Mouse (Mus musculus): ENCODE results near the gene Tmem51.

The Tmem51 gene

DNA sequence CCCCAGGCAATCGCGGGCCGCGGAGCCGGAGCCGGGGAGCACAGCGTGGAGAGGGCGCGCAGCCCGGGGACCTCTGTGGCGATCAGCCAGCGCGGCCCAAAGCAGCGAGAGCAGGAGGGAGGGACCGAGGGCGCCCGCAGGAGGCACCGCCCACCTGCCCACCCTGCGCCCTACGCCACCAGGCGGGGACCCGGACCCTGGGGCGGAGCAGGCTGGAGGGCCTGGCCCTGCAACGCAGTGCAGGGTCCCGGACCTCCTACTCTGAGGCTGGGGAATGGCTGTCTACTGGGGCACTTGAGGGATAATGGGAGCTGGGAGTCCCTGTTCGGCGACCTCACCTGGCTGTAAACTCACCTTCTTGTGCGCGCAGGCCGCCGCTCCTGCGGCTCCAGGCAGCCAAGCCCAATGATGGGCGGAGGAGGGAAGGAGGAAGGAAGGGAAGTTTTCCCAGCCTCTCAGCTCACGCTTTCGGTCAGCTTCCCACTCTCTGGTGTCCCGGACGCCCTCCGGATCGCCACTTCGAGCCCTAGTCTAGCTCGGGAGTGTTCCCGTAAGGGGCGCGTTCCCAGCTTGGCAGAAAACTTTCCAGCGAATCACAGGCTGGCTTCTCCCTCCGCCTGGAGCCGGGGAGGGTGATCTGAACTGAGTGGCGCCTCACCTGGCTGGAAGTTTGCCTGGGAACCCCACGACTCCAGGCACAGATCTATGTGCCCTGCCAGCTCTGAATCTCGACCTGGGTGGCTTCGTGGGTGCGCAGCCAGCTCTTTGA is at the start of gene Tmem51:
TSS of gene Tmem51 (minus strand) at position 174 of the 769 bp plus-strand sequence.
- in situ Hi-C loops (cut with MboI; ENCODE audit: low sequenced_read_pairs) = loop anchor here (10.0 to 25.0 kb wide), 2 partner anchors 70 to 272 kb away; partner anchors contain the start of gene Fhad1

DNA sequence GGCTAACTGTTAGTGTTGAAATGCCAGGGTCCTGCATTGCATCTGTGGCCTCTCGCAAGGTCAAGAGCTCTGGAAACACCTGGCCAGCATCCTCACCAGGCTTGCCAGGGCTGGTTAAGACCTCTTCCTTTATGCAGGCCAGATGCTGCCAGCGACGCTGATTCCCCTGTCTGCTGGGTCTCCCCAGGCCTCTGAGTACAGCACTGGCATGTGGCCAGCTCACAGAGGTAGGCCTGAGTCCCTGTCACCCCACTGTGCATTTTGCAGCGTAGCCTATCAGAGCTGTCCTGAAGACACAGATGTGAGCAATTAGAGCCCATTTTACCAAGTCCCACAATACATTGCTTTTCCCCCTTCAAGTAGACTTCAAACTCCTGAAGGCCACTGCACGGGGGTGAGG is 46.1 kb upstream of the Tmem51 start:
- in situ Hi-C loops (cut with MboI; ENCODE audit: low sequenced_read_pairs) = loop anchor here (25.0 kb wide), 1 partner anchor 882 kb away; no protein-coding TSS in a partner anchor

DNA sequence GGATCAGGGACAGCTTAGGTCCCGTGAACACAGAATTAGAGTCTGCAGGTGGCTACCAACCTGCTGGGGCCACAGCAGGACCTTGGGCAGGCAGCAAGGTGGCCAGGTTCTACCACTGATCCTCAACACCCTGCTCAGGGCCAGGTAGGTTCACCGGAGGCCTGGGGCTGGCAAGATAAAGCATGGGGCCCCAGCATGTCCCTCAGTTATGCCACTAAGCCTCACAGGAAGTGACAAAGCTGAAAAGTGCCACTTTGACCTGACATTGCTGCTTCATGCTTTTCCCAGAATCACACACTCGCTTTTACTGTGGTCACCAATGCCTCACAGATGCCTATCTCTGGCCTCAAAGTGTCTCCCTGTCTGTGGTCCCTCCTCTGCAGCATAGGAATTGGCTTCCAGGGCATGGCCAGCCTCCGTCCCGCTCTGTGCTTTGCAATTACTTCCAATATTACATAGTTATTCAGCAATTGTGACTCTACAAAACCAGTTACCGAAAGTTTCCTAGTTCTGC is 43.2 kb upstream of the Tmem51 start:
- in situ Hi-C loops (cut with MboI; ENCODE audit: low sequenced_read_pairs) = loop anchor here (25.0 kb wide), 1 partner anchor 885 kb away; no protein-coding TSS in a partner anchor

DNA sequence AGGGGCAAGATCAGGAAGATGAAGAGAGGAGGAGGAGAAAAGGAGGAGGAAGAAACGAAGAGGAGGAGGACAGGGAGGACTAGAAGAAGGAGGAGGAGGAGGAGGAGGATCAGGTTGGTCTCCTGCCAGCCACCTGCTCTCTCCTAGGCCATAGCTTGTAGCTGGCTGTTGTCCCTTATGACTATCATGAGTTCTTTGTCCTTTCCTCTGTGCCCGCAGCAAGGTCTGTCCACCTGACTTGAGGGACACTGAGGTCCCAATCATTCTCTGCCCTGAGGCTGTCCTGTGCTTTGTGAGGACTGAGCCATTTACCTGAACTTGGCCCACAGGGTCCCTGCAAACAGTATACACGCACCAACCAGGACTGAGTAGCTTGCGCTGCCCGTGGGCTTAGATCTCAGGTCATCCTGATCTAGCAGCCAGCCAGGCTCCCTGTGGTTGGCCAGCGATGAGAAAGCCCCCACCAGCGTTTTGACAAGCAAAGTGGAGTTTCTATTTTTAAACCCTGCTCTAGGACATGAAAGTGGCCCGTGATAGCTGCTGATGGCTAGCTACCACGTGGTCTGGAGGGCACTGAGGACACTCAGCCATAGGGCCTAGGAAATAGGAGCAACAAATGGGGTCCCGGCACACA is 42.7 kb upstream of the Tmem51 start:
- in situ Hi-C loops (cut with MboI; ENCODE audit: low sequenced_read_pairs) = loop anchor here (25.0 kb wide), 1 partner anchor 886 kb away; no protein-coding TSS in a partner anchor

DNA sequence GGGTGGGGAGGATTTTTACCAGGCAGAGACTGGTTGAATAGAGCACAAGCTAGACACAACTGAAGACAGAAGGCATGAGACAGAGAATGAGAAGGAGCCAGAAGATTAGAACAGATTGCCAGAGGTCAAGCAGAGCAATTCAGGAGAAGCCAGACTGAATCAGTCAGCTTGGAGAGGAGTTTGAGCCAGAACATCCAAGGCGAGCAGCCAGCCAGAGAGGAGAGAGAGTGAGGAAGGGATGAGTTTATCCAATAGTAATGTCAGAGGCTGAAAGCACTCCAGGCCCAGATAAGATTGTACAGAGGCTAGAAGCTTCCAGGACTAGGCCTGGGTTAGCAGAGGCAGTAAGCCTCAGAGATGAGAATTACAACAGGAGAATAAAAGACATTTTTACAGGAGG is 37.1 kb upstream of the Tmem51 start:
- in situ Hi-C loops (cut with MboI; ENCODE audit: low sequenced_read_pairs) = no loop called here

DNA sequence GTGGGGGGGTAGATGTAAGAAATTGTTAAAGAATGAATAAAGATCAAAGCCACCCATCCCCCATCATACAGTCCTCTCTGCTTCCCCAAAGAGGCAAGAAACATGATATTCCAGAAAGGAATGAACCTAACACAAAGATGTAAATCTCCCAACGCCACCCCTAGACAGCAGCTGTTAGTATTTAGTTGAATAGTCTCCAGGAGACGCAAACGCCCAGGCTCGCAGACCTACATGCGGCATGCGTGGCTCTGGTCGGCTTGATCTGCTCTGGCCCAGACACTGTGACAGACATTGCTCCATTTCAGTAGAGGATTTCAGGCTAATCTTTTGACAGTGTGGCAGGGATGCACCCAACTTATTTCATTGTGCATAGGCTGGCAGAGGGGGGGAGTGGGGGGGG is 34.4 kb upstream of the Tmem51 start:
- in situ Hi-C loops (cut with MboI; ENCODE audit: low sequenced_read_pairs) = no loop called here

DNA sequence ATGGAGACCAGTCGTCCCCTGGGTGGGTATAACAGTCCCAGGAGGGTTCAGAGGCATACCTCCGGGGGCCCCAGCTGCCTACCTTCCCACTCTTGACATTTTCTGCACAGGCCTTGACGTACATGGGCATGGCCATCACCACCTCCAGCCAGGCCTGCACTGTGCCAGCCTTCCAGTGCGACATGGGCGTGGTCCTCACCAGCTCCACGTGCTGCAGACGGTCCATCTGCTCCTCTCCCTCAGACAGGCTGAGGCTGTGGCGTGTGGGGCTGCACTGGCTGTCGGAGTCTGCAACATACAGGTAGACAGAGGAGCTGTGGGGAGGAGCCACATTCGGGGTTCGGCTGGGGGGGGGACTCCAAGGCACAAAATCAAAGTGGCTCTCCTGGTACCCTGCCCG is 33.9 kb upstream of the Tmem51 start:
- in situ Hi-C loops (cut with MboI; ENCODE audit: low sequenced_read_pairs) = no loop called here

DNA sequence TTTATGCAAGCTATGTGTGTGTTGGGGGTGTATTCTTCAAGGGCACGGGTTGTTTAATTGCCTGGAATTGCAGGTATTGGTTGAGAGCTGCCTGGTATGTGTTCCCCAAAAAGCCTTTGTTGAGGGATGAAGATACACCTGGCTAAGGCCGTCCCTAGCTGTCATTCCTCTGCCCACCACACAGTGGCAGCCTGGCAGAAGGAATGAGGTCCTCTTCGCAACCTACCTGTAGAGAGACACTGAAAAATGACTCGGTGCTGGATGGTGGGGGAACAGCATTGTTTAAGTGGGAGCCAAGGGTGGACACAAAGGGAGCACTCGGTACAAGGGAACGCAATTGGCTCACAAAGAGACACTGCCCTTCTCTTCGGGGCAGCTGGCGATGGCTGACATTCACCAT is 29.2 kb upstream of the Tmem51 start:
- in situ Hi-C loops (cut with MboI; ENCODE audit: low sequenced_read_pairs) = no loop called here

DNA sequence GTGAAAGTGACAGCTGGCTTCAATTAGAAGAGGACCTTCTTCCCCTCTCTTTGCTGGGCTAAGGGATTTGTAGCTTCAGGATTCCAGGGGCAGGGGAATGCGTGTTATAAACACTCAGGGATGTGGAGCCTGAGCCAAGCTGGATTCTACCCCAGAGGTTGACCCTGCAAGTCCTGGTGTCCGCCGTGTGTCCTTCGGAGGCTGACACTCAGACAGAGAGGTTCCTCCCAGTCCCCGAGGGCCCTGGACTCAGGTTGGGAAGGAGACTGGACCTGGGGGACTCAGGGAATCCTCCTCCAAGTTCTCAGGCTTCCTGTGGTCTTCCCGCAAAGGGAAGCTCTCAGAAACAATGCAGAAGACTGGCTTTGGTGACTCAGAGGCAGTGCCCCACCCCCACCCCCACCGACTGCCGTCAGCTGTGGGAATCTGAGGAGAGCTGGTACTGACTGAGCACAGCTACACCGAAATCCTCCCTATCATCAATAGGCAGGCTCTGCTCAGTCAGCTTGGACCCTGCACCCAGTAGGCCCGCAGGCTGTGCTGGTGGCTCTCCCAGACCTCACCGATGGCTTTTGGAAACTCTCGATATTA is 19.1 kb upstream of the Tmem51 start:
- in situ Hi-C loops (cut with MboI; ENCODE audit: low sequenced_read_pairs) = no loop called here

DNA sequence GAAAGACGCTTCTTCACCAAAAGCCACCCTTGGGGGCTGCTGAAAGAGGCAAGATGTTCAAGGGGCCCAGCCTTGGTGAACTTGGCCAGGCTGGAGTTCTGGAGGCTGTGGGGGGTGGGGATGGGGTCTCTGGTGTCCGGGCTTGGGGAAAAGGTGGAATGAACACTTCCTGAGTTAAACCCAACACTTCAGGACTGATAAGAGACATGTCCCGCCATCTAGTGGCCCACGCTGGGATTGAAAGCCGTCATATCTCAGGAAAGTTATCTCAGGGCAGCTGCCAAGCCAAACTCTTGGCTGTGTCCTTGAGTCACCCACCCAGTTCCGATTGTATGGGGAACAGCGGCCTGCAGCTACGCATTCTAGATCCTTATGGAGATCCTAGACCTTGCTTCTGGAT is 14.2 kb upstream of the Tmem51 start:
- in situ Hi-C loops (cut with MboI; ENCODE audit: low sequenced_read_pairs) = loop anchor here (25.0 kb wide), 1 partner anchor 286 kb away; no protein-coding TSS in a partner anchor

DNA sequence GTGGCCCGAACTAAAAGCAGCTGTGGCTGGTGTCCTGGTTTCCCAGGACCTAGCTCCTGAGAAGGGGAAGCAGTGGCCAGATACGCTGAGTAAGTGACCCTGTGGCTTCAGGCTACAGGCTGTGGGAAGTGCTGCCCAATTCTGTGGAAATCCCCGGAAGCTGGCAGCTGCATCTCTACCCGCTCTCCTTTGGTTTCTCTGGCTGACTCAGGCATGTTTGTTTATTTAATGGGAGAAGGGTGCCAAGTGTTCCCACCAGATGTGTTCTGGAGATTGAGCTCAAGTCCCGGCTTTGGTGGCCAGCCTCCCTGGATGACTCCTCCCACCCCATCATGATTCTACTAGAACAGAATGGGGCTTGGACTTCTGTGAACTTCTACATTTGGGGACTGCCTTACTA is 13.8 kb upstream of the Tmem51 start:
- in situ Hi-C loops (cut with MboI; ENCODE audit: low sequenced_read_pairs) = loop anchor here (25.0 kb wide), 1 partner anchor 286 kb away; no protein-coding TSS in a partner anchor

DNA sequence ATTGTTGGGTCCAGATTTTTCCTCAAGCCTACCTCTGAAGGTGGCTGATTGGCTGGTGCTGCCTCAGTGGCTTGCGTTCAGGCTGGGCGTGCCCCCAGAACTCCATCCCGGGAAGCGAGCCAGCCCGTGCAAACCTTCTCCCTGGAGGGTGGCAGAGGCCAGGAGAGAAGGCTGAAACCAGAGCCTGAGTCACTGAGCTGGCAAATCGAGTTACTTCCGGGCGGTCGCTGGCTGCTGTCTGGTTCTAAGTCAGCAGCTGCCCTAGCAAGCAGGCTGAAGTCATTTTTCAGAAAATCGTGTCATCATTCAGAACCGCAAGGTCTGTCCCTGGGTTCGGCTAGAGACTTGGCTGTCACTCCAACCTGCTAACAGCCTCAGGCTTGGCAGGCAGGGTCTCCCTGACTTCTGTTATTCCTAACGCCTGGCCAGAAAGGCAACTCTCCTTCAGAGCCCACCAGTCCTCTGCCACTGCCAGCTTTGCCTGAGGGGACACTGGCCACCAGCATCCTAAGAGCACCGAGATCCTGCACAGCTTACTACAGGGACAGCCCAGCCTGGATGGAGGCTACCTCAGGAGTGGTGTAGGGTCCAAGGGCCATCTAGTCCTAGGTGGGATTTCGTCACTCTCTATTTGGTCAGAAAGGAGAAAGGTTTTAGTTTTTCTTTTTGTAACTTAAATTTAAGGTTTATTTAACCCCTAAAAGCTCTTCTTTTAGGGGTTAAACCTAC is 11.6 kb upstream of the Tmem51 start:
- in situ Hi-C loops (cut with MboI; ENCODE audit: low sequenced_read_pairs) = loop anchor here (25.0 kb wide), 1 partner anchor 283 kb away; no protein-coding TSS in a partner anchor

DNA sequence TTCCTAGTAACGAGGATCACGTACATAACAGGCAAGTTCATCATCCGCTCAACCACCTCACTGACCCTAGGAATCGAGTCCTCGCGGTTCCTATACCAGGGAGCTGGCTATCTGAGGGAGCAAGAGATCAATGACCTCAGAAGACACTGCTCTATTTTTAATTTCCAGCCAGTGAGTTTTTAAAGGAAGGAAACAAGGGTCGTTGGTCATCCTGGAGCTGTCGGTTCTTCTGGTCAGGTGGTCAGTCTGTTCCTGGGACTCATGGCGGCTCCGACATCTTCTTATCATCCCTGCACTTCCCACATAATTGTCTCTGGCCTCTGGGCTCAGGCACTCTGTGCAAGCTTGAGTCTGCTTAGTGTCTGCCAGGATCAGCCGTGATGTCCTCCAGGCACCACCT is 10.3 kb upstream of the Tmem51 start:
- in situ Hi-C loops (cut with MboI; ENCODE audit: low sequenced_read_pairs) = loop anchor here (25.0 kb wide), 1 partner anchor 282 kb away; no protein-coding TSS in a partner anchor

DNA sequence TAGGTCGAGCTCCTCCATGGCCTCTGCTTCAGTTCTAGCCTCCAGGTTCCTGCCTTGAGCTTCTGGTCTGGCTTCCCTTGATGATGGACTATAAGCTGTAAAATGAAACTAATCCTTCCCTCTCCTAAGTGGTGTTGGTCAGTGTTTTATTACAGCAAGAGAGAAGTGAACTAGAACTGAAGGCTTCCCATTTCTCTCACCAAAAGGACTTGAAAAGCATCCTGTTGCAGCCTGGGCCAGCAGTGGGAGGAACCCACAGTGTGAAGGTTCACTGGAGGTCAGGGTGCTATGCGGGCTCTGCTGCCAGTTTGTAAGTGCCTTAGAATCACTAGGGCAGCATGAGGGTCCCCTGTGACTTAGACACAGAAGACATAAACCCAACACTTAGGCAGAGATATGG is 7.0 kb upstream of the Tmem51 start:
- in situ Hi-C loops (cut with MboI; ENCODE audit: low sequenced_read_pairs) = loop anchor here (25.0 kb wide), 1 partner anchor 279 kb away; no protein-coding TSS in a partner anchor

DNA sequence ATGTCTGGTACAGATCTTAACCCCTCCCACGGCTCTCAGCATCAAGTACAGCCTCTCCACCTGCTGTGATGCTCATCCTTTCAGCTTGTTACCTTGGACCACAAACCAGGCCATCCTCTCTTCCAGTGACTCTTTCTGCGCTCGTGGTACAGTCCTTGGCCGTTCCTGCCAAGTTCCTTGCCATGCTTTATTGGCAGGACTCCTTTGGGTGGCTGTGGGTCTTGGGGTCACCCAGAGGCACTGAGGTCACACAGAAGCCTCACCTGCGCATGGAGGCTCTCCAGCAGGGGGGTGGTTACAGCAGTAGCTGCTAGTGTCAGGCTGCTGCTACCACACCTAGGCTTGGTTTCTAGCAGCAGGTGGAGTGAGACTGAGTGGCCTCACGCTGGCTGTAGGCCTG is 5.9 kb upstream of the Tmem51 start:
- in situ Hi-C loops (cut with MboI; ENCODE audit: low sequenced_read_pairs) = loop anchor here (10.0 to 25.0 kb wide), 2 partner anchors 75 to 278 kb away; partner anchors contain the start of gene Fhad1

DNA sequence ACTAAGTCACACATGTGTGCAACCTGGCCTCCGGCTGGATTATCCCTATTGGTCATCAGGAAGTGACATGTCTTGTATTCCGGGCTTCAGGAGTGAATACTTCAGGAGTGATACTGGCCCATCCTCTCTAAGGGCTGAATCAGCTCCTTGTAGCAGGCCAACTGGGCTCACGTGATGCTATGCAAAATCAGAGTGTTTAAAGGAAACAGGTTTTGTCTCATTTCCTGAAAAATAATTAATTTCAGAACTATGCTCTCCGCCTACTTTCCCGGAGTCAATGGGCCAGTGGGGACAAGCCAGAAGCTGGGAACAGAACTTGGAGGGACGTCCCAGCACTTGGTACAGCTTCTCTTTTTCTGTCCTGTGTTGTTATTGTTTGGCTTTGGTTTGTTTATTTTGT is 4.7 kb upstream of the Tmem51 start:
- in situ Hi-C loops (cut with MboI; ENCODE audit: low sequenced_read_pairs) = loop anchor here (10.0 to 25.0 kb wide), 2 partner anchors 74 to 277 kb away; partner anchors contain the start of gene Fhad1

DNA sequence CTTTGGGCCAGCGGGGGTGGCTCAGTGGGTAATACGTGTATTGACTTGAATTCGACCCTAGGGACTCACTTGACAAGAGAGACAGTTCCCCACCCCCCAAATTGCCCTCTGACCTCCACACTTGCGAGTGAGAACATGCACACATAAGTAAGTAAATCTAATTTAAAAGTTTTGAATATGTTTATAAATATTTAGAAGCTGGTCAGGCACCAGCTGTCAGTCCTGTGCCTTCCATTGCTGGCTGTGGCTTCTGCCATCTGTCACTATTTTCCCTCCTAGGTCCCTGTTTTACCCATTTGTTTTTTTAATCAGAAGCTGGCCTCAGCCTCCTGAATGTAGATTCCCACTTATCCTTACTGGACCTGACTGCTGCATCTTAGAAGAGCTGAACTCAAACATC is 4.3 kb upstream of the Tmem51 start:
- in situ Hi-C loops (cut with MboI; ENCODE audit: low sequenced_read_pairs) = loop anchor here (10.0 to 25.0 kb wide), 2 partner anchors 74 to 276 kb away; partner anchors contain the start of gene Fhad1

DNA sequence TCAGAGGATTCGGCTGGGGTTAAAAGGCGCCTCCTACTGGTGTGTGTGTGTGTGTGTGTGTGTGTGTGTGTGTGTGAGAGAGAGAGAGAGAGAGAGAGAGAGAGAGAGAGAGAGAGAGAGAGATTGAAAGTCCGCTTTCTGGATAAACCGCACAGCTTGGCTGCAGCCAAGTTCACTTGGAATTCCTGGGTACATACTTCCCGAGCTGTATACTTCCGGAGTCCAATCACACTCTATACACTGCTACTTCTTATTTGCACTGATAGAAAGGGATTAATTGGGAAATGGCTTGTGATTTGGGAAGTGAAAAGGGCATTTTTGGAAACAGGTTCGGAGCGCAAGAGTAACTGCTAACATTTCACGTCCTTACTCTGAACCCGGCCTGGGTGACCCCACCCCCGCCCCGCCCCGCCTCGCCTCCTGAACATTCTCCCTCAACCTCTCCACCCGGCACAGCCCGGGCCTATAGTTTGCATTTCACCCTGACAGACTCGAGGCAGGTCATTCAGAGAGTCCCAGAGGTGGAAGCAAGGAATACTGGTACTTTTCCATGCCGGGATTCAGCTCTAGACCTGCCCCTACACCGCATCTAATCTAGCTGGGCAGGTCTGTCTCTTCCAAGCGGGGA is 946 bp upstream of the Tmem51 start:
- in situ Hi-C loops (cut with MboI; ENCODE audit: low sequenced_read_pairs) = loop anchor here (10.0 to 25.0 kb wide), 2 partner anchors 70 to 273 kb away; partner anchors contain the start of gene Fhad1

DNA sequence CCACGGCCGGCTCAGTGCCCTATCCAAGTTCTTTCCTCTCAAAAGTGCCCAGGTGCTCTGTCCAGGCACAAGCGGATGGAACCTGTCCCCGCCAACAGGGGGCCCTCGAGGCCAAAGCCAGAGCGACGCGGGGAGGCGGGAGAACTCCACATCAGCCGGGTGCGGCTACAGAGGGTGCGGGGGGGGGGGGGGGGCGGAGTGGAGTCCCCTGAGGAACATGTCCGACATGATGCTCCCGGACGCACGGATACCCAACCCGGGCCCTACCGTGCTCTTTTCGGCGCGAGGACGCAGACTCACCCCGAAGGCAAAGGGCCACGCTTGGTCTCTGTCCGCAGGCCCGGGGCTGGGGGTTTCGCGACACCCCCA is 358 bp downstream of the Tmem51 start:
- in situ Hi-C loops (cut with MboI; ENCODE audit: low sequenced_read_pairs) = loop anchor here (10.0 to 25.0 kb wide), 2 partner anchors 69 to 271 kb away; partner anchors contain the start of gene Fhad1

DNA sequence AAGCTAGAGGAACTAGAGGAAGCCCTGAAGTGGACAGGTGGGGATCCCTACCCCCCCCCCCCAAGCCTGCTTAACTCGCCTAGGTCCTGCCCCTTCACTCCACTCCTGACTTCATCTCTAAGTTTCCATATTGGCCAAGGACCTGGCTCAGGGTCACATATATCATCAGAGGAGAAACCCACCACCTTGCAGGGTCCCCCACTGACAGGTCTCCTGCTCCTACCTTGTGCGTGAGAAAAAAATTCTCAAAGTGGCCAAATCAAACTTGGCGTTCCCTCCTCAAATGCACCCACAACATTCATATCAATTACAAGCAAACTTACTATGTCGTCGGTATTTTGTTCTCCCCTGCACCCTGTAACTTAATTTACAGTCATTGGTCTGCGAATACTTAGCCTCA is 911 bp downstream of the Tmem51 start:
- in situ Hi-C loops (cut with MboI; ENCODE audit: low sequenced_read_pairs) = loop anchor here (10.0 to 25.0 kb wide), 2 partner anchors 68 to 271 kb away; partner anchors contain the start of gene Fhad1

Measured in CH12F3 (cell line).